Mouse (Mus musculus): ENCODE measurements around the gene Lrmda. TPM values are rescaled to one million over a fixed set of nuclear protein-coding genes. Genes with fewer than 3 reads are reported as not detected.
"Not testable (repeated sequence)": the region's sequence is repeated elsewhere in the genome, so short reads cannot be mapped to it uniquely, and the experiment has no call there.

The Lrmda gene
- total RNA-seq, 2 experiments from 2014 or later: 0.57 to 0.62 TPM

DNA sequence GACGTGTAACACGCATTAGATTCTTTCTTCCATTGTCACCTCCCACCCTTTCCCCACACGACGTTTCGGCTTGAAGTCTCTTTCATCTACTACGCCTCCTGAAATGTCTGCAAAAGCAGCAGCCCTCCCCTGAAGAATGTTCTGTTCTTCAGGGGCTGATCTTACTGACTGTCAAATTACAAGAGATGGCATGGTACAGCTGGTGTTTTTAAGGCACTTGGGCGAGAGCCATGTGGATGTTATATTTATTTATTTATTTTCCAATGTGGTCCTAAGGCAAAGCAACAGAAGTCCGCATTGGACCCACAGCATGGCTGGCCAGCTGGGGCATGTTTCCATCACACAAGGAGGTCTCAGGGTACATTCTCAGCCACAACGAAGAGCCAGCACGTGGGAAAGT, 731.8 kb downstream of the Lrmda start:
- DNase-seq (ENCODE audit: low spot score in 2 of 2): peak in 1 of 2 experiments; percentile 17

- DNase-seq (ENCODE audit: low spot score in 2 of 2): no peak
Measured at GRCm38 (mm10) chr14:22754633-22755032, 735.1 kb downstream of the Lrmda start.

GRCm38 (mm10) chr14:22757493-22757892, 738.0 kb downstream of the Lrmda start:
- DNase-seq (ENCODE audit: low spot score in 2 of 2): no peak

DNA sequence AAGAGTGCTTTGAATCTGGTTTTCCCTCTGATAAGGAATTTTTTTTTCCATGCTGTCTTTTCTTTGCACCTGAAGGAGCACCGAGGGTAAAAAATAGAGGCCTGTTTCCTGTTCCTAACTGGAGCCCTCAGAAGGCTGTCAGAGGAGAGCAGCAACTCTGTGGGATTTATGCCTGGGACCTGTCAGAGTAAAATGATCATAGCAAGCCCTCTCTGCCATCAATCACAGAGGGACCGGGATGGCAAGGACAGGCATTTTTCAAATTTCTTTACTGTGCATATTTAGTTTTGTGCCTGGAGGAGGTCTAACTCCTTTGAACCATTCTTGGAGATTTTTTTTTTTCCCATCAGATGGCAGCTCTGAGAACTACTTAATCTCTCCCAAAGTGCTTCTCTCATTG, 739.7 kb downstream of the Lrmda start:
- no peak for DNase-seq (ENCODE audit: low spot score in 2 of 2)

DNA sequence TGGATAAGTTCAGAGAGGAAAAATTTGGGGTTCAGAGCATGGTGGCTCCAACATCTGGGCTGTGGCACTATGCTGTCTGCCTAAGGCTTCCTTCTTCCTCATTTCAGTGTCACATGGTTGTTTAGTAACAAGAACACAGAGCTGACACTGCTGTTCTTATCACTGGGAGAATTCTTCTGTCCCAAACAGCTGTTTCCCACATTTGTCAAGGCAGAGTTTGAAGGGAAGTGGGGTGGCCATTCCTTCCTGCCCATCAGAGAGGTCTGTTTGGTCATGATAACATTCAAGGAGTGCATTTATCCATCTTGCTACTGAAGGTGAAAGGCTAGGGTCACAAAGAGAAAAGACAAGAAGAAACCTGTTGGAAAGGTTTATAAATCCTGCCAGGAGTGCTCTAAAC, 740.2 kb downstream of the Lrmda start:
- DNase-seq (ENCODE audit: low spot score in 2 of 2): no peak

- DNase-seq (ENCODE audit: low spot score in 2 of 2): no peak
Measured at GRCm38 (mm10) chr14:22760241-22761039, 740.9 kb downstream of the Lrmda start.

GRCm38 (mm10) chr14:22781709-22782108, 762.2 kb downstream of the Lrmda start:
- DNase-seq (ENCODE audit: low spot score in 2 of 2): no peak

DNA sequence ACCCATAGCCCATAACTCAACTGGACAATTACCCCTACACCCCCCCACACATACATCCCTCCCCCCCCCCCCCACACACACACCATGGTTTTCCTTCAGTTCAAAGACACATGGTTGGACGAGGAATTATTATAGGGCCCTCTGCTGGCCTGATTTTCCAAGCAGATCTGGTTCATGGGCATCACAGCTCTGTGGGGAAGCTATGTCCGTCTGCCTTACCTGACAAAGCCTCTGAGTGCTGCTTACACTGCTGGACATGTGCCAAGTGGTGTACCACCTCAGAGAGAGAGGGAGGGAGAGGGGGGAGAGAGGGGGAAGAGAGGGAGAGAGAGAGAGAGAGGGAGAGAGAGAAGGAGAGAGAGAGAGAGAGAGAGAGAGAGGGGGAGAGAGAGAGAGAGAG, 762.9 kb downstream of the Lrmda start:
- no peak for DNase-seq (ENCODE audit: low spot score in 2 of 2)

DNA sequence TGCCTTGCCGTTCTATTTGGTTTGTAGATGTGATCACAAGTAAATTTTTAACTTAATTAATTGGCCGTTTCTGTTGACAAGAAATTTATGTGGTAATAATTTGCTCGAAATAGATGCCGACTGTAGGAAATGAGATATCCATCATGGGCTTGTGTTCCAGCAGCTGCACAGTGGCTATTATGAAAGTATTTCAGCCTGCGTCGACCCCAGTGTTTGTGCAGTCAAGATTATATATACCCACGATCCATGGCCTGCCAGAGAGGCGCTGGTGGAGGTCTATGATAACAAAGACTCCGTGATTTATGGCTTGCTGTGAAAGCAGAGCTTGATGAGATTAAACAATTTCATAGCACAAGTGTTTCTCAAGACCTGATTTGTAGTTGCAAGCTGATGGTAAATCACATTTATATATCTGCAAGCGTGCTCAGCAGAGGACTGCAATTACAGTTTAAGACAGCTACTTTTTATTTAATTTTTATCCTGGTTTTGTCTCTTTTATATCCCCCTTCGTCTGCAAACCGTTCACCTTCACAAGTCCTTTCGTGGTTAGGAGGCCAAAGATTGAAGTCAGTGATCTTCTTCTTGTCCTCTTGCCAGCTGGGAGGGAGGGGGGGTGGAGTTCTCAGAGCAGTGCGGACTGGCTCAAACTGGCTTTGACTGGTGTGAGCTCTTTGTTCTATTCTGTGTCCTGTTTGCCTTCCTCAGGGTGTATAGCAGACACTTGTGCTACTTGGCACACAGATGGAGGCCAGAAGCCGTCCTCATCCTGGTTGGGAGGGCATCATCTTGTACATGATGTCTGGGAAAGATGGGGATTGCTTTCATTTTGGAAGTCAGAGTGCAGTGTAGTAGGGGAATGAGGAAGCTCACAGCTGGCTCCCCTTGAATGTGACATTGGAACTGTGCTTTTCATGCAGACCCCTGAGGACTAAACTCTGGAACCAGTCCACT, 764.0 kb downstream of the Lrmda start:
- no peak for DNase-seq (ENCODE audit: low spot score in 2 of 2)

DNA sequence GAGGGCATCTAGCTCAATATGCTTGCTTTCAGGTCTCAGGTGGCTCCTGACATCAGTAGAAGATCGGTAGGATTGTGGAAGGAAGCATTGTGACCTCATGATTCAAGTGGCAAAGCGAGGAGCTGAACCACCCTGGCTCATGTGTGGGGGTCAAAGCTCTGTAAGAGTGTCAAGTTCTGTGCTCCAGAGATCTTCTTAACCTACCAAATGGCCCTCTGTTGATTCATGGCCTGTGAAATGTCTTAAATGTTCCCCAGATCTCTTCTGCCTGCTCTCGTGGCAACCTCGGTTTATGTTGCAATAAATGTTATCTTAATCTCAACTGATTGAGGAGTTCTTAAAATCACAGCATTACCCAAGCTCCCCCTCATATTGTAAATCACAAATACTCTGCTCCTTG, 780.5 kb downstream of the Lrmda start:
- no peak for DNase-seq (ENCODE audit: low spot score in 2 of 2)

- no peak for DNase-seq (ENCODE audit: low spot score in 2 of 2)
Measured at GRCm38 (mm10) chr14:22800871-22801636, 781.5 kb downstream of the Lrmda start.

- not testable (repeated sequence) for DNase-seq (ENCODE audit: low spot score in 2 of 2)
Measured at GRCm38 (mm10) chr14:22801714-22802113, 782.2 kb downstream of the Lrmda start.

GRCm38 (mm10) chr14:22807324-22807723, 787.8 kb downstream of the Lrmda start:
- DNase-seq (ENCODE audit: low spot score in 2 of 2): no peak

GRCm38 (mm10) chr14:22807726-22808594, 788.4 kb downstream of the Lrmda start:
- peak; percentile 75 to 77 for DNase-seq (ENCODE audit: low spot score in 2 of 2)

DNA sequence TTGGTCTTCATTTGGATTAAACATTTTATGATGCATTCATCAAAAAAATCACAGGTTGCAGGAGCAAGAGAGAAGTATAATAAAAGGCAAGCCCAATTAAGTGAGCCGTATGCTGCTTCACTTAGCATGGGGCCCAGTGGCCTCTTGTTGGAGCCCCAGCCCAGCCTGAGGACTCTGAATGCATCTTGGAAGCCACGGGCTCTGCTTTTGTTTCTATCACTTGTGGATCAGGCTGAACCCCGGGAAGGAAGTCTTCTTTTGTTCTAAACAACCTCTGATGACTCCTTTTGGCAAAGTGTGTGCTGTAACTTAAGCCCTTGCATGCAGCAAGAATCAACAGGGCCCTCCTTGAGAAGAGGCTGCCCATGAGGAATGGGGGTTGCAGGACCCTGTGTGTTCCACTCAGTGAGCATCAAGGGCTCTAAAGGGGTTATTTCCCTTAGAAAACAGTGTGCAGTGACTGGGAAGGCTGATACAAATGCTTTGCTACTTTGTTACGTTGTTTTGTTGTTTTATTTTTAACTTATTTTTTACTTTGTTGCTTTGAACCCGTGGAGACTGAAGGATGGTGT, 789.2 kb downstream of the Lrmda start:
- no peak for DNase-seq (ENCODE audit: low spot score in 2 of 2)

GRCm38 (mm10) chr14:22809229-22809628, 789.7 kb downstream of the Lrmda start:
- DNase-seq (ENCODE audit: low spot score in 2 of 2): no peak

DNA sequence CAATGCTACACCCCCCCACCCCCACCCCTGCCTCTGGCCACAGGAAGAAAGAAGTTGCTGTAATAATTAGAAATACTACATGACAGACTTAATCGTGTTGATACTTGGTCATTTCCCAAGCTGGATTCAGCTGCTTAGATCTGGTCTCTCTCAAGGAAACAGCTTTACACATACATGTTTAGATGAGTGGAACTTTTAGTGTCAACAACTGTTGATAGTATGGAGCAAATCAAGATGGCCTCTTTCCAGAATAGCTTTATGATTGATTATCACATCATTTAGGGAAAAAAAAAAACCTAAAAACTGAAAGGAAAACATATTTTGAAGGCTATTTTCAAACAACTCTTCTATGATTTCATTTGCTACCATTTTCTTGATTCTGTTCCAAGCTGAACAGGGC, 791.0 kb downstream of the Lrmda start:
- no peak for DNase-seq (ENCODE audit: low spot score in 2 of 2)

GRCm38 (mm10) chr14:22812824-22813223, 793.3 kb downstream of the Lrmda start:
- DNase-seq (ENCODE audit: low spot score in 2 of 2): no peak

GRCm38 (mm10) chr14:22813389-22813788, 793.9 kb downstream of the Lrmda start:
- DNase-seq (ENCODE audit: low spot score in 2 of 2): no peak

DNA sequence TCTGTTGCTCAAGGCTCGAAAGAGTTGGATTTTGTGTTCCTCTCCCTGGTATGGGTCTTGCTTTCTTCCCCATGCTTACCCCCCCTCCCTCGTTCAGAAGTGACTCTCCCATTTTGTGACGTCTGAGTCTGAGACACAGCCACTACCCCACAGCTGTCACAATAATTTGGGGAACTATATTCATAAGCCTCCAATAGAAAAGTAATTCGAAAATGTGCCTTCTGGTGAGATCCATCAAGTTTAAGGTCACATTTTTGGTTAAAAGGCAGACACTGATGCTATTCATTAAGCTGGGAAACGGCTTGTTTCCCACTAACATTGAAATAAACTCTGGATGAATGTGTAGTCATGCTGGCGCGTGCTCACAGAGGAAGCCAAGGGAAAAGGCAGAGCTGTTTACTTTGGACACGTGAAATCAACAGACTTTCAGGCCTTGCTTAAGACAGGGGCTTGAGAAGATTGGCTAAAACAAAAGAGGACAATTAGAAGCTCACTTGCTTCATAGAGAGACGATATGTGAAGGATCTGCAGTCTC, 795.4 kb downstream of the Lrmda start:
- no peak for DNase-seq (ENCODE audit: low spot score in 2 of 2)
